Mouse (Mus musculus) lung, postnatal 0 days (tissue): Measurements from ENCODE around the gene Pla2g2d.

Source experiments
- CTCF ChIP-seq: IDR thresholded peaks from 2 replicates; pipeline ENCODE4 v1.5.1; 2016; ENCODE audit warnings: antibody characterized with exemption, mild to moderate bottlenecking
- EP300 ChIP-seq: IDR thresholded peaks from 2 replicates; pipeline ENCODE4 v1.6.1; 2016; ENCODE audit warnings: antibody characterized with exemption, mild to moderate bottlenecking, control low read depth

DNA sequence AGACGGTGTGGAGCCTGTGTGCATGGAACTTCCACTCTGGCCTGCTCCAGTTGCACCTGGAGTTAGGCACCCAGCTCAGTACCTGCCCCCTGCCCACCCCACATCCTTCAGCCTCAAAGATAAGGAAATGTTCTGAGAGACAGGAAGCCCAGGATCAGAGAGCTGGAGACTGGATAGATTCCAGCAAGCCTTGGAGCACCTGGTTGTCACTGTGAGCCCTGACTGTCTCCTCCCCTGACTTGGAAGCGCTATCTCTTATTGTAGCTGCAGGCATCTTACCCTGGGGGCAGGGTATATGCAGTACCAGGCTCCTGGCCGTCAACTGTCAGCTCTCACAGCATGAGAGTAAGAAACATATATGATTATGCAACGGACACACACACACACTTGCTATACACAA lies 20.1 kb upstream of the Pla2g2d start:
- TF ChIP-seq CTCF = no peak
- TF ChIP-seq EP300 = no peak
